In the genomic region with DNA sequence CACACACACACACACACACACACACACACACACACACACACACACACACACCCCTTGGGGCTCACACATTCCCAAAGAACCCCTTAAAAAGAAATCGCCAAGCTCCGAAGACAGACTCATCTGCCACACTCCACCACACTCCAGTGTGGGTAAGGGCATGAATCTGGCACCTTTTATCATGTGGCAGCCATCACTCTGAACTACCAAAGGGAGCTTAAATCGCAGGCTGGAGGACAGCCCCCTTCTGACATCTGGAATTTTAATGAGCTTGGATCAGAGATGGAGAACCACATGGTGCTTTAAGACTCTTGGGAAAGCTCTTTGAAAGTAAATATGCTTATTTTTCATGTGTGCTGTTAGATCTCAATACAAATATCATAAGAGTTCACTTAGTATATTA, we compare ENCODE assay signal across 23 mouse cellular contexts.
DNase-seq lines count a peak whose midpoint lies in the region; ATAC-seq and TF ChIP-seq lines count a peak whose summit lies in the region.
"Had no signal": no experiment of that assay in that cellular context is flagged by ENCODE, and none has a peak within 500 bp of the region (broad histone marks: within the 10 kb centered on the region; RNA-seq: fewer than 3 reads in every experiment).

No protein-coding gene starts in this region.

- peak overlapping the region; percentile 7 for H3K4me2 ChIP-seq in lung, embryonic 15.5 days
- H3K4me2 ChIP-seq in stomach, embryonic 14.5 days (replicated peaks; ENCODE audit: low read depth, low read length) = no peak overlapping the region
- H3K4me2 ChIP-seq in stomach, postnatal 0 days (replicated peaks; ENCODE audit: low read depth) = no peak overlapping the region
- H3K4me2 ChIP-seq in limb, embryonic 12.5 days = no peak overlapping the region; the same call in 1 of the 2 replicates
- no peak overlapping the region for H3K4me2 ChIP-seq in stomach, embryonic 15.5 days
- H3K4me2 ChIP-seq: embryonic facial prominence, embryonic 15.5 days; forebrain, embryonic 12.5 days; intestine, embryonic 15.5 days; liver, embryonic 13.5 days had no signal

- 32% methylated on average over 3 of the region's 3 CpGs for WGBS in lung, embryonic 15.5 days
- WGBS in stomach, embryonic 14.5 days = 59% methylated on average over 3 of the region's 3 CpGs
- WGBS in stomach, postnatal 0 days = 52% methylated on average over 3 of the region's 3 CpGs
- WGBS in limb, embryonic 12.5 days = 33% methylated on average over 3 of the region's 3 CpGs
- 69% methylated on average over 3 of the region's 3 CpGs for WGBS in stomach, embryonic 15.5 days

- H3K27me3 ChIP-seq in lung, embryonic 15.5 days = no peaks in the 10 kb centered on the region
- no peaks in the 10 kb centered on the region for H3K27me3 ChIP-seq in stomach, embryonic 14.5 days (ENCODE audit: control insufficient read depth, insufficient read depth, low read length)
- no peaks in the 10 kb centered on the region for H3K27me3 ChIP-seq in stomach, postnatal 0 days (ENCODE audit: control insufficient read depth, insufficient read depth, low read length)
- no peaks in the 10 kb centered on the region for H3K27me3 ChIP-seq in limb, embryonic 12.5 days
- H3K27me3 ChIP-seq in stomach, embryonic 15.5 days (replicated peaks) = no peaks in the 10 kb centered on the region
- H3K27me3 ChIP-seq: embryonic facial prominence, embryonic 15.5 days; forebrain, embryonic 12.5 days; intestine, embryonic 15.5 days; liver, embryonic 13.5 days had no signal

- H3K4me1 ChIP-seq in lung, embryonic 15.5 days = peaks cover 29% of the 10 kb centered on the region
- 0 out of 2 replicates have a peak, but pooled peaks cover 6% of the 10 kb centered on the region for H3K4me1 ChIP-seq in stomach, embryonic 14.5 days (ENCODE audit: control insufficient read depth, insufficient read depth, low read length)
- H3K4me1 ChIP-seq in stomach, postnatal 0 days (replicated peaks; ENCODE audit: control insufficient read depth, insufficient read depth) = no peaks in the 10 kb centered on the region
- H3K4me1 ChIP-seq in limb, embryonic 12.5 days (replicated peaks) = peaks cover 20% of the 10 kb centered on the region
- peaks cover 13% of the 10 kb centered on the region for H3K4me1 ChIP-seq in stomach, embryonic 15.5 days
- H3K4me1 ChIP-seq: liver, embryonic 13.5 days had no signal

- TF ChIP-seq EP300 in stomach, postnatal 0 days (optimal IDR thresholded peaks at IDR 0.05) = no peak

- no peak for DNase-seq in lung, postnatal 36 days
- DNase-seq in stomach, postnatal 0 days (ENCODE audit: low spot score) = no peak
- DNase-seq in gastrocnemius, postnatal 4 days (ENCODE audit: low spot score in 2 of 2) = no peak
- DNase-seq: cerebellum, adult 18-20 months; cerebellum, postnatal 10 days; gastrocnemius, postnatal 36 days; layer of hippocampus, postnatal 36 days; left cerebral cortex, postnatal 4 days; liver, embryonic 13.5 days; spleen, adult 18-20 months had no signal

- no peaks in the 10 kb centered on the region for H3K36me3 ChIP-seq in lung, embryonic 15.5 days
- no peaks in the 10 kb centered on the region for H3K36me3 ChIP-seq in stomach, embryonic 14.5 days (ENCODE audit: control insufficient read depth, insufficient read depth, low read length)
- no peaks in the 10 kb centered on the region for H3K36me3 ChIP-seq in stomach, postnatal 0 days (ENCODE audit: control insufficient read depth, insufficient read depth, low read length)
- H3K36me3 ChIP-seq in limb, embryonic 12.5 days = no peaks in the 10 kb centered on the region
- no peaks in the 10 kb centered on the region for H3K36me3 ChIP-seq in stomach, embryonic 15.5 days
- H3K36me3 ChIP-seq: embryonic facial prominence, embryonic 10.5 days; embryonic facial prominence, embryonic 15.5 days; forebrain, embryonic 12.5 days; intestine, embryonic 15.5 days; liver, embryonic 13.5 days had no signal

- no peak for TF ChIP-seq CTCF in stomach, postnatal 0 days (IDR thresholded peaks at IDR 0.05; ENCODE audit: low read depth)

- no peak overlapping the region for H3K9ac ChIP-seq in lung, embryonic 15.5 days
- H3K9ac ChIP-seq in stomach, embryonic 14.5 days (replicated peaks; ENCODE audit: low read depth, low read length) = no peak overlapping the region
- H3K9ac ChIP-seq in stomach, postnatal 0 days (ENCODE audit: low read length) = no peak overlapping the region
- no peak overlapping the region for H3K9ac ChIP-seq in limb, embryonic 12.5 days (replicated peaks)
- no peak overlapping the region for H3K9ac ChIP-seq in stomach, embryonic 15.5 days
- H3K9ac ChIP-seq: embryonic facial prominence, embryonic 15.5 days; forebrain, embryonic 12.5 days; intestine, embryonic 15.5 days; liver, embryonic 13.5 days had no signal

- H3K9me3 ChIP-seq in lung, embryonic 15.5 days = no peaks in the 10 kb centered on the region
- H3K9me3 ChIP-seq in stomach, embryonic 14.5 days (ENCODE audit: control insufficient read depth, low read depth, low read length) = 0 out of 2 replicates have a peak, but pooled peaks cover 4% of the 10 kb centered on the region
- no peaks in the 10 kb centered on the region for H3K9me3 ChIP-seq in stomach, postnatal 0 days (ENCODE audit: control insufficient read depth, low read length)
- 0 out of 2 replicates have a peak, but pooled peaks cover 3% of the 10 kb centered on the region for H3K9me3 ChIP-seq in limb, embryonic 12.5 days
- no peaks in the 10 kb centered on the region for H3K9me3 ChIP-seq in stomach, embryonic 15.5 days
- H3K9me3 ChIP-seq: embryonic facial prominence, embryonic 10.5 days; embryonic facial prominence, embryonic 15.5 days; forebrain, embryonic 12.5 days; intestine, embryonic 15.5 days; liver, embryonic 13.5 days had no signal

- H3K4me3 ChIP-seq in lung, embryonic 15.5 days = no peak overlapping the region
- no peak overlapping the region for H3K4me3 ChIP-seq in stomach, embryonic 14.5 days (ENCODE audit: low read depth, low read length)
- H3K4me3 ChIP-seq in stomach, postnatal 0 days (ENCODE audit: low read depth, low read length) = no peak overlapping the region
- H3K4me3 ChIP-seq in limb, embryonic 12.5 days (replicated peaks) = no peak overlapping the region
- H3K4me3 ChIP-seq in stomach, embryonic 15.5 days (replicated peaks) = no peak overlapping the region
- H3K4me3 ChIP-seq: embryonic facial prominence, embryonic 10.5 days; embryonic facial prominence, embryonic 15.5 days; forebrain, embryonic 12.5 days; intestine, embryonic 15.5 days; liver, embryonic 13.5 days had no signal

- peak overlapping the region; percentile 77 for H3K27ac ChIP-seq in lung, embryonic 15.5 days
- peak overlapping the region; percentile 56; the same call in 1 of the 2 replicates for H3K27ac ChIP-seq in stomach, embryonic 14.5 days (ENCODE audit: low read length)
- H3K27ac ChIP-seq in stomach, postnatal 0 days (replicated peaks) = no peak overlapping the region
- 0 out of 2 replicates have a peak overlapping the region, but pooled peaks have one; percentile 60 for H3K27ac ChIP-seq in limb, embryonic 12.5 days
- H3K27ac ChIP-seq in stomach, embryonic 15.5 days = peak overlapping the region; percentile 76; the same call in 1 of the 2 replicates
- H3K27ac ChIP-seq: embryonic facial prominence, embryonic 15.5 days; forebrain, embryonic 12.5 days; liver, embryonic 13.5 days; macrophage had no signal

- ATAC-seq in lung, embryonic 15.5 days (ENCODE audit: borderline replicate concordance, extremely low read depth, low FRiP score, low TSS enrichment) = peak; percentile 17
- no peak for ATAC-seq in stomach, embryonic 14.5 days (ENCODE audit: insufficient number of reproducible peaks, insufficient read depth, low FRiP score, low read depth)
- no peak for ATAC-seq in stomach, postnatal 0 days (ENCODE audit: low FRiP score, low TSS enrichment)
- no peak; the same call in 1 of the 2 replicates for ATAC-seq in limb, embryonic 12.5 days (ENCODE audit: insufficient number of reproducible peaks, insufficient read depth, low FRiP score, low TSS enrichment, low read depth)
- ATAC-seq in stomach, embryonic 15.5 days (ENCODE audit: insufficient read depth, low FRiP score, low read depth) = no peak
- no peak for ATAC-seq in granulocyte monocyte progenitor cell, adult 5-6 weeks (replicated peaks; ENCODE audit: poor library complexity, severe bottlenecking)
- ATAC-seq: CD4-positive, CD25-positive, alpha-beta regulatory T cell, adult 4 months; hindbrain, embryonic 16.5 days; midbrain, embryonic 16.5 days had no signal
